Mouse (Mus musculus): ENCODE measurements around the gene Ccdc125. TPM values are rescaled to one million over a fixed set of nuclear protein-coding genes. Genes with fewer than 3 reads are reported as not detected.

Ccdc125 gene
- polyA plus RNA-seq, 1 experiment from 2014 or later = 1.4 TPM

Other genes starting within 250 kb of the Ccdc125 start
- gene Naip1, start 216.8 kb upstream of the Ccdc125 start, polyA plus RNA-seq (2014; fragmentation: Nextera tagmentation; extraction: Ambion mirVana) = not detected in 2 replicates
- gene Gtf2h2, start 177.1 kb upstream of the Ccdc125 start, polyA plus RNA-seq (2014; fragmentation: Nextera tagmentation; extraction: Ambion mirVana) = 63.0 and 64.8 TPM in 2 replicates
- gene Ocln, start 117.0 kb upstream of the Ccdc125 start, polyA plus RNA-seq (2014; fragmentation: Nextera tagmentation; extraction: Ambion mirVana) = 5.6 and 10.5 TPM in 2 replicates
- gene Marveld2, start 52.7 kb upstream of the Ccdc125 start, polyA plus RNA-seq (2014; fragmentation: Nextera tagmentation; extraction: Ambion mirVana) = 1.2 and 1.8 TPM in 2 replicates
- 380 and 419 TPM in 2 replicates for gene Ak6, start 18.7 kb upstream of the Ccdc125 start, polyA plus RNA-seq (2014; fragmentation: Nextera tagmentation; extraction: Ambion mirVana)
- gene Rad17, start 18.7 kb upstream of the Ccdc125 start, polyA plus RNA-seq (2014; fragmentation: Nextera tagmentation; extraction: Ambion mirVana) = 24.0 and 25.4 TPM in 2 replicates
- 23.4 and 29.8 TPM in 2 replicates for gene Taf9, start 18.1 kb upstream of the Ccdc125 start, polyA plus RNA-seq (2014; fragmentation: Nextera tagmentation; extraction: Ambion mirVana)
- 53.5 and 54.6 TPM in 2 replicates for gene Cdk7, start 61.2 kb downstream of the Ccdc125 start, polyA plus RNA-seq (2014; fragmentation: Nextera tagmentation; extraction: Ambion mirVana)
- gene Mrps36, start 74.9 kb downstream of the Ccdc125 start, polyA plus RNA-seq (2014; fragmentation: Nextera tagmentation; extraction: Ambion mirVana) = 112 and 125 TPM in 2 replicates
- 16.5 and 20.4 TPM in 2 replicates for gene Cenph, start 106.2 kb downstream of the Ccdc125 start, polyA plus RNA-seq (2014; fragmentation: Nextera tagmentation; extraction: Ambion mirVana)
- 164 and 215 TPM in 2 replicates for gene Ccnb1, start 116.9 kb downstream of the Ccdc125 start, polyA plus RNA-seq (2014; fragmentation: Nextera tagmentation; extraction: Ambion mirVana)
- gene Slc30a5, start 163.7 kb downstream of the Ccdc125 start, polyA plus RNA-seq (2014; fragmentation: Nextera tagmentation; extraction: Ambion mirVana) = 35.8 and 39.4 TPM in 2 replicates